Mouse (Mus musculus) brain, embryonic 14.5 days (tissue): ENCODE results near the gene Calu. TPM values are rescaled to one million over a fixed set of nuclear protein-coding genes. Genes with fewer than 3 reads are reported as not detected.
A peak's percentile ranks its signal among the peaks of the same experiment; 100 is the strongest.

Experiments
- DNase-seq: peaks from one replicate; pipeline ENCODE4 v3.0.0-alpha.2; 2011; ENCODE audit warnings: low read depth
- CTCF ChIP-seq: fragments of 200-500 bp; IDR thresholded peaks from 2 replicates; pipeline ENCODE4 v1.5.1; 2012; ENCODE audit warnings: inconsistent platforms, mild to moderate bottlenecking, moderate library complexity, borderline replicate concordance; ENCODE audit not compliant: insufficient read depth, insufficient read length; ENCODE audit errors: extremely low read depth
- POLR2A ChIP-seq: fragments of 200-500 bp; IDR thresholded peaks from 2 replicates; pipeline ENCODE4 v1.6.1; 2012; ENCODE audit warnings: mild to moderate bottlenecking, inconsistent platforms, borderline replicate concordance; ENCODE audit not compliant: poor library complexity, insufficient read depth, insufficient read length, severe bottlenecking; ENCODE audit errors: extremely low read depth
- polyA plus RNA-seq: library from polyadenylated mRNA; depleted of rRNA; stranded (reverse); fragments of >200 nt; gene quantifications from 2 replicates; pipeline ENCODE4 v1.2.3, GENCODE M21; 2012; rRNA removed

Calu gene
- polyA plus RNA-seq, 1 experiment = 118 TPM

DNA sequence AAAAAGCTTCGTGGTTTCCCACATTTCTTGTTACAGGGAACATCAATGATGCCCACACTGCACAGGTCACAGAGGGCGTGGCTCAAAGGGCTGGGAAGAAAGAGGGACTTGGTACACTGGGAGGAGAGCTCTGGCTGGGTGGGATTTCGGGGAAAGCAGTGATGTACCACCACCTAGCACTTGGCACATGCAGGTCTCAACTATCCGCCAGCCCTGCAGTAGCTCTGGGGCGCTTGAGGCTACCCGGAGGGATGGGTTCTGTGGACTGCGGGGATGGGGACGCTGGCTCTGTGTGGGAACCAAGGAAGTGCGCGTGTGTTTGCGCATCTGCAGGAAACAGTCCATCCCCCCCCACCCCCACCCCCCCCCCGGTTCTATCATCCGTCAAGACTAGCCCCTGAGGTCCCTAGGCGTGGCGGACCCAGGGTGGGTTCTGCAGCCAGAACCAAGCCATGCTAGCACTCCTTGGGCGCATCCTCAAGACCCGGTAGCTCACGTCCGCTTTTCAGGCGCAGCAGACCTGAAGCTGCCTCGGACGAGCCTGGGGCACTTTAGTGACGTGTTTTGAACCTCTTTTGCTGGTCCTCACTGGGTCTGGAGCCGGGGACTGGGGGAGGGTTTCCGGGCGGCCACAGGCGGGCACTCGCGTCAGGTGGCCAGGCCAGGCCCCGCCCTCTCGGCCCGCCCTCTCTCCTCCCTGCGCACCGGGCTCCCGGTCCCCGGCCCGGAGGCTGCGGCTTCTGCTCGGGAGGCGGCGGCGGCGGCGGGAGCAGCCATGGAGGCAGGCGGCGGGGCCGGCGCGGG lies 48.2 kb downstream of the Calu start, which contains the start of gene Ccdc136:
Gene Ccdc136 (plus strand): TSS at position 400 of the 804 bp plus-strand sequence.
- DNase-seq = peak; percentile 86
- TF ChIP-seq CTCF (no peak), POLR2A (peak; percentile 75)

DNA sequence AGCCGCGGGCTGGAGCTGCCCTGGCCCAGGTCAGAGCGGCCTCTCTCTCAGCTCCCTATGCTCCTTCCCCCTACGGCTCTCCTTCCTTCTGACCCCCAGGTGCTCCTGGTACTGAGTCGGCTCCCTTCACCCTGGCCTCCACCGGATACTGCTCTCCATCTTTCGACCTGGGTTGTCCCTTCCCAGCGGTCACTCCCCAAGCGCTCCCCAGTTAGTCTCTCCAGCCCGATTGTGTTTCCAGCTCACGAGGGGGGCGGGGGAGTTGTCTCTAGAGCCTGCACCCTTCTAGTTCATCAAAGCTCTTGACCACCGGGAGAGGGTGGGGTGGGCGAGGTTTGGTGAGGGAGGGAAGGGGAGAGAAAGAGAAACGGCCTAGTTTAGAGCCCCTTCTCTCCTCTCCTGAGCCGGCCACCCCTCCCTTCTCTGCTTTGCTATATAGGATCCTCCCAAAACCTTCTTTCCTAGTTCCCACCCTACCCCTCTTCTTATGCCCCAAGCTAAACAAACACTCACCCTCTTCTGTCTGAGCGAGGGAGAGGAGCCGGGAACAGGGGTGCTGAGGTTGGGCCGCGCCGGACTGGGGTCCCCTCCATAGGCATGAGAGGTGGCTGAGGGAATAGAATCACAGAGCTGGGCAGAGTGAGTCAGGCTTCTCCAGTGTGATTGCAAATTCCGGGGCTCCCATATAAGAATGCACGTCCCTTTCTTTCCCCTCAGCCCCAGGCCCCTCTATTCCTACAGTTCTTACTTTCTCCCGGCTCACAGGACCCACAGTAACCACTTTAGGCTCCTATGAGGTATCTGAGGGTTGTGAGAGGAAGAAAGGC lies 49.1 kb downstream of the Calu start:
- DNase-seq = peak; percentile 40

DNA sequence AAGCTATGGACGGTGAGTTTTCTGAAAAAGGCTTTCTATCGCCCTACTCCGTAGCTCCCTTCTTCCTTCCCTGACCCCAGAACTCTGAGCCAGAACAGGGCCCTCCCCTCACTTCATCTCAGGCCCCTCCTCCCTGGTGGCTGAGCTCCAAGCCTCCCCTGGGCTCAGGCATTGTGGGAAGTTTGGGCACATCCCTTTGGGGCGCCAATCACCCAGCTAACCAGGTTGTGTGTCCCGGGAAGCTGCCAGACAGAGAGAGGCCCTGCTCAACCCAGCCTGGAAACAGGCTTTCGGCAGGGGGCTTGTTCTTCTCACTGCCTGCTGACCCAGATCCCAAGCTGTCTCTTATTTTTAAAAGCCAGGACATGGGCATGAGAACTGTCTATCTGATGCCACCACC lies 49.7 kb downstream of the Calu start:
- peak; percentile 91 for DNase-seq
- TF ChIP-seq CTCF (no peak), POLR2A (no peak)

More for the DNA sequence above, 49.1 kb downstream of the Calu start:
- TF ChIP-seq CTCF (no peak), POLR2A (no peak)

DNA sequence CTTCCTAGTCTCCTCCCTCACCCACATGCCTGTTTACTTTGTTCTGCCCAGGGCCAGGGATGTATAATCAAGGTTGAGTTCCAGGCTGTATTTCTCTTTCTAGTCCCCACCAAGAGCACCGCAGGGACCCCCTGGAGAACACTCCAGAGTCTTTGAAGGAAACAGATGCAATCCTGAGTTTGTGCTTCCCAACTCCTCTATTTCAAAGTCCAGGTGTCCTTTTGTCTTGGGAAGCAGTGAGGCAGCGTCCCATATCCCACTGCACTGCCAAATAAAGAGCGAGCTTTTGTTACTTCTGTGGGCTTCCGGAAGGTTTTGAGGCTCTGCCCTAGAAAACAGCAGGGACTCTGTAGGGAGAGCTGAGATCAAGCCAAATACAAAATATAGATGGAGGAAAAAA lies 52.0 kb downstream of the Calu start:
- no peak for DNase-seq
- no peak for TF ChIP-seq CTCF
- no peak for TF ChIP-seq POLR2A

DNA sequence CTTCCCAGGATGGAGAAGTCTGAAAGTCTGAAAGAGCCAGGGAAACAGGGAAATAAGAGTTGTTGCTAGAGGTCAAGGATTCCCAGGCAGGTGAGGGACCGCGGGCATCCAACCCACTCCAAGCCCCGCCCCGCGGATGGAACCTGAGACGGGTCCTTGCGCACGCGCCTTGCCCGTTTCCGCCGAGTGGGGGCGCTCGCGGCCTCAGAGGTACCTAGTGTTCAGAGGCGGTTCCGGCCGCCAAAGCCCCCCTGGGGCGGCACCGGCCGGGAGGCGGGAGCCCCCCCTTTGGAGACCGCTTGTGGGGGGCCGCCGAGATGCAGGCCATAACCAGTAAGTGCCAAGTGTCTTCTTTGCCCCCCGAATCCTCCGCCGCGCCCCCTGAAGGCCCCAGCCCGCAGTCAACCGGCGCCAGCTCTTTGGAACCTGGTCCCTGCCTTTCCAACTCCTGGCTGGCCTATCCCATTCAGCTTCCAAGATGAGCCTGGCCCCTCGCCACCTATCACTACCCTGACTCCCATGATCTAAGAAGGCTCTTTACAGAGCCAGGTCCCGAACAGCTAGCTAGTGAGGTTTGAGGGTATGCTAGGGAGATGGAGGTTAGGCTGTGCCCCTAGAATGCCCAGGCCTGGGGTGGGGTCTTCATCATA lies 54.9 kb downstream of the Calu start:
- peak; percentile 7 for DNase-seq
- no peak for TF ChIP-seq POLR2A
- TF ChIP-seq CTCF = peak; percentile 18; the same call in 1 of the 2 replicates

DNA sequence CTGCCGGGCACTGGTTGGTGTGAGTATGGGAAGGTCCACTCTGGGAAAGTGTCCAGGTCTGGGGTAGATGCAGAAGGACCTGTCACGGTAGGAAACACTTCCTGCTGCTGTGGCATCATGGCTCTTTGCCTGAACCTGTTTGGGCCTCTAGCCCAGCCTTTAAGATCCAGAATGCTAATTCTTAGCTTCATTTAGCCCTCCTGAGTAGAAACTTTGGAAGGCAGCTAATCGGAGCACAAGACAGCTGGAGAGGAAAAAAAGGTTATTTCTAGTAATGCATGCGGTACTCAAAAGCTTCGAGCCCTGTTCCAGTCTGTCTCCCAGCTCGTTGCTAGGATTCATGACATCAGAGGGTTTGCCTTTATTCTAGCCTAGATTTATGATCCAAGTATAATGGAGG lies 58.5 kb downstream of the Calu start:
- no peak for TF ChIP-seq POLR2A
- no peak for TF ChIP-seq CTCF
- DNase-seq = no peak

DNA sequence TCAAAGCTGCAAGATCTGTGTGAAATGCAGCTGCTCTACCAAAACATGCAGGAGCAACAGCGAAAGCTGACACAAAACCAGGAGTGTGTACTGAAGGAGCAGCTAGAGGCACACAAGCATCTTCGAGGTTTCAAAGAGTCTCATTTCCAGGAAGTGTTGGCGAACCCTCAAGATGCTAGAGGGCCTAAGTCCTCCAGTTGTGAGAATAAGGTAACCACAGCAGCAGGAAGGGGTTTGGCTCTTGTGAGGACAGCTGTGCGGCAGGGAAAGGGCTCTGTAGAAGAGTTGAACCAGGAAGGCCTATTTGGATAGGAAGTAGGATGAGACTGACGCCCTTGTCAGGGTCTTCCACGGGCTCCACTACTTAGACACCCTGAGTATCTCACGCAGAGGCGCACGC lies 67.6 kb downstream of the Calu start:
- DNase-seq = no peak
- no peak for TF ChIP-seq POLR2A

DNA sequence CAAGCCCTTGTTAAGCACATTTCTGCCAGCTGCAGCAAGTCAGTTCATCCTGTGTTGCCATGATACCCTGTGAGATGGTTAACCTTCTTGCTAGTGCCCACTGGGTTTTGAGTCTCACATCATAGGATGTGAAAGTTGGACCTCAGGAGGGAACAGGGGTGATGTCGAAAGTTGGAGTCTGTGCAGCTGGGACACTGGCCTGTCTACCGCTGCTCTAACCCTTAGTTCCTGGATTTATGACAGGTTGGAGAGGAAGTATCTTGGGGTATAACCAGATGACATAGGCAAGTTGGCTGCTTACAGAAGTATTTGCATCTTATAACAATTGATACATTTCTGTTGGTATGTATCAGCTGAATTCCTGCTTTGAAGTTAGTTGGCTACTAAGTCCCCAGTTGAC lies 72.7 kb downstream of the Calu start:
- no peak for DNase-seq
- no peak for TF ChIP-seq CTCF
- no peak for TF ChIP-seq POLR2A

DNA sequence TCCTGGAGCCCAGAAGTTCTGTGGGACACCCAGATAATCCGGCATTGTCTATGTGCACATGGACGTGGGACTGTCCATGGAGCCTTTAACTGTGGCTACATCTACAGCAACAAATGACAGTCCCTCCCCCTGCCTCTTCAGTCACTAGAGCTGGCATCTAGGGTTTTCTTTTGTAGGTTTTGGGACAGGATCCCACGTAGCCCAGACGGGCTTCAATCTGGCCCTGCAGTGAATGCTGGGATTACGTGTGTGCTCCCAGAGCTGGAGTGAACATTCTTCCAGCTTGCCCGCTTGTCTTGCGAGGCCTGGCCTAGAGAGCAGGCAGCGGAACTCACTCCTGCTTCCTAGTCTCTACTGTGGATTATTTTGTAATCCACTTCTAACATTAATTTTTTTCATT lies 77.2 kb downstream of the Calu start:
- peak; percentile 7 for DNase-seq
- no peak for TF ChIP-seq POLR2A
- no peak for TF ChIP-seq CTCF

DNA sequence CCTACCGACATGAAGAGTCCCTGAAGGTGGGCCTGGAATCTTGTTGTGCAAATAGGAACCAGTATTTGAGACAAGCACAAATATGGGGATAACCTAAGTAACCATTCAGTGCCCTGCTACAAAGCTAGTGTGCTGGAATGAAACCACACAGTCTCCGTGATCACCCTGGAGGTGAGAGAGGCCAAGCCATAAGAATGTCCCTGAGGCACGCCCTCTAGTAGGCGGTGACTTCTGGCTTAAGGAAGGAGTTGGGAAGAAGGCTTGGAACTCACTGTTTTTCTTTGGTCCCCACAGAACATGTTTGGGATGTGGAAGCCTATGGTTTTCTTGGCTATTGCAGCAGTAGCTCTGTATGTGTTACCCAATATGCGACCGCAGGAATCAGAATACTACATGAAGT lies 78.5 kb downstream of the Calu start:
- TF ChIP-seq POLR2A = no peak
- no peak for TF ChIP-seq CTCF
- DNase-seq = no peak

Other genes starting within 250 kb of the Calu start
- 64.6 and 77.4 TPM in 2 replicates for gene Rbm28, start 183.1 kb upstream of the Calu start, polyA plus RNA-seq
- 7.5 and 11.1 TPM in 2 replicates for gene Prrt4, start 168.5 kb upstream of the Calu start, polyA plus RNA-seq
- 49.2 and 52.9 TPM in 2 replicates for gene Impdh1, start 131.7 kb upstream of the Calu start, polyA plus RNA-seq
- 26.4 and 43.9 TPM in 2 replicates for gene Hilpda, start 75.6 kb upstream of the Calu start, polyA plus RNA-seq
- 1.5 and 3.1 TPM in 2 replicates for gene Fam71f2, start 68.5 kb upstream of the Calu start, polyA plus RNA-seq
- gene Fam71f1, start 28.9 kb upstream of the Calu start, polyA plus RNA-seq = not detected in 2 replicates
- 0.11 and 0.32 TPM in 2 replicates for gene Opn1sw, start 40.4 kb downstream of the Calu start, polyA plus RNA-seq
- 44.5 and 46.7 TPM in 2 replicates for gene Ccdc136, start 48.2 kb downstream of the Calu start, polyA plus RNA-seq
- gene Flnc, start 85.2 kb downstream of the Calu start, polyA plus RNA-seq = 3.2 and 9.7 TPM in 2 replicates
- 258 and 356 TPM in 2 replicates for gene Atp6v1f, start 119.6 kb downstream of the Calu start, polyA plus RNA-seq
- 0.14 and 0.23 TPM in 2 replicates for gene Atp6v1fnb, start 123.4 kb downstream of the Calu start, polyA plus RNA-seq
- 35.4 and 48.3 TPM in 2 replicates for gene Kcp, start 159.9 kb downstream of the Calu start, polyA plus RNA-seq
- 1.6 and 1.9 TPM in 2 replicates for gene Irf5, start 178.6 kb downstream of the Calu start, polyA plus RNA-seq